In genomic region chr11:3853031-3853430, GRCm38 (mm10) we compare ENCODE assay signal across 15 mouse cellular contexts. TPM values are rescaled to one million over a fixed set of nuclear protein-coding genes. Genes with fewer than 3 reads are reported as not detected.
A peak's percentile ranks its signal among the peaks of the same experiment; 100 is the strongest.
DNase-seq lines count a peak whose midpoint lies in the region; ATAC-seq and TF ChIP-seq lines count a peak whose summit lies in the region.
"Had no signal": no experiment of that assay in that cellular context is flagged by ENCODE, and none has a peak within 500 bp of the region (broad histone marks: within the 10 kb centered on the region; RNA-seq: fewer than 3 reads in every experiment).

No protein-coding gene starts in this region.

- DNase-seq in cerebellum, adult 11 months = peak; percentile 27
- DNase-seq in cerebellum, postnatal 36 days = no peak
- DNase-seq in forebrain, postnatal 0 days = no peak
- DNase-seq in hindbrain, embryonic 14.5 days (ENCODE audit: low spot score) = no peak
- no peak for DNase-seq in hindbrain, embryonic 10.5 days (ENCODE audit: low spot score)
- peak; percentile 27 for DNase-seq in testis, postnatal 10 days (ENCODE audit: low spot score)
- DNase-seq in testis, postnatal 14 days (ENCODE audit: low spot score) = no peak
- DNase-seq: gastrocnemius, postnatal 36 days; lung, adult 2 months had no signal

- no peaks in the 10 kb centered on the region for H3K27me3 ChIP-seq in forebrain, embryonic 16.5 days (replicated peaks; ENCODE audit: control insufficient read depth, insufficient read depth, low read length)
- no peaks in the 10 kb centered on the region for H3K27me3 ChIP-seq in forebrain, postnatal 0 days (ENCODE audit: insufficient read depth, low read length)
- no peaks in the 10 kb centered on the region for H3K27me3 ChIP-seq in hindbrain, embryonic 14.5 days (ENCODE audit: control insufficient read depth, insufficient read depth, low read length)
- no peaks in the 10 kb centered on the region for H3K27me3 ChIP-seq in hindbrain, embryonic 10.5 days (ENCODE audit: insufficient read depth, poor library complexity, severe bottlenecking)

- H3K9ac ChIP-seq in forebrain, embryonic 16.5 days (replicated peaks; ENCODE audit: low read depth, low read length) = no peak overlapping the region
- H3K9ac ChIP-seq in forebrain, postnatal 0 days = no peak overlapping the region
- H3K9ac ChIP-seq in hindbrain, embryonic 14.5 days = no peak overlapping the region

- H3K4me1 ChIP-seq in forebrain, embryonic 16.5 days (replicated peaks; ENCODE audit: control insufficient read depth, insufficient read depth, low read length) = peaks cover 12% of the 10 kb centered on the region
- no peaks in the 10 kb centered on the region for H3K4me1 ChIP-seq in forebrain, postnatal 0 days (ENCODE audit: insufficient read depth)
- H3K4me1 ChIP-seq in hindbrain, embryonic 14.5 days (replicated peaks; ENCODE audit: control insufficient read depth, insufficient read depth, low read length) = no peaks in the 10 kb centered on the region; the same call in 1 of the 2 replicates
- no peaks in the 10 kb centered on the region for H3K4me1 ChIP-seq in hindbrain, embryonic 10.5 days (replicated peaks)
- H3K4me1 ChIP-seq: limb, embryonic 10.5 days had no signal

- no peaks in the 10 kb centered on the region for H3K9me3 ChIP-seq in forebrain, embryonic 16.5 days (ENCODE audit: control insufficient read depth, low read length)
- no peaks in the 10 kb centered on the region for H3K9me3 ChIP-seq in forebrain, postnatal 0 days (ENCODE audit: low read length)
- no peaks in the 10 kb centered on the region for H3K9me3 ChIP-seq in hindbrain, embryonic 14.5 days (ENCODE audit: control insufficient read depth, low read length)
- peaks cover 2% of the 10 kb centered on the region; the same call in 1 of the 2 replicates for H3K9me3 ChIP-seq in hindbrain, embryonic 10.5 days
- H3K9me3 ChIP-seq: limb, embryonic 10.5 days had no signal

- no peak overlapping the region for H3K4me3 ChIP-seq in forebrain, embryonic 16.5 days (replicated peaks; ENCODE audit: low read length)
- H3K4me3 ChIP-seq in forebrain, postnatal 0 days (ENCODE audit: low read depth, low read length) = no peak overlapping the region
- H3K4me3 ChIP-seq in hindbrain, embryonic 14.5 days (replicated peaks; ENCODE audit: low read length) = no peak overlapping the region
- H3K4me3 ChIP-seq in hindbrain, embryonic 10.5 days = no peak overlapping the region
- H3K4me3 ChIP-seq: erythroblast, embryonic 14.5 days; limb, embryonic 10.5 days had no signal

- TF ChIP-seq CTCF in forebrain, postnatal 0 days (IDR thresholded peaks at IDR 0.05; ENCODE audit: low read depth) = no peak

- H3K4me2 ChIP-seq in forebrain, embryonic 16.5 days (ENCODE audit: low read length) = no peak overlapping the region
- H3K4me2 ChIP-seq in forebrain, postnatal 0 days (ENCODE audit: low read depth) = no peak overlapping the region
- no peak overlapping the region for H3K4me2 ChIP-seq in hindbrain, embryonic 14.5 days (replicated peaks)
- H3K4me2 ChIP-seq: liver, embryonic 11.5 days had no signal

- no peak for ATAC-seq in forebrain, embryonic 16.5 days
- no peak for ATAC-seq in forebrain, postnatal 0 days
- no peak for ATAC-seq in hindbrain, embryonic 14.5 days (ENCODE audit: low FRiP score)
- ATAC-seq: intestine, embryonic 16.5 days had no signal

- WGBS in forebrain, embryonic 16.5 days = 92% methylated on average over 10 of the region's 10 CpGs
- 93% methylated on average over 10 of the region's 10 CpGs for WGBS in forebrain, postnatal 0 days
- 94% methylated on average over 10 of the region's 10 CpGs for WGBS in hindbrain, embryonic 14.5 days
- 96% methylated on average over 10 of the region's 10 CpGs for WGBS in hindbrain, embryonic 10.5 days

- H3K27ac ChIP-seq in forebrain, embryonic 16.5 days (ENCODE audit: low read length) = peak overlapping the region; percentile 82
- no peak overlapping the region for H3K27ac ChIP-seq in forebrain, postnatal 0 days (ENCODE audit: low read depth, low read length)
- H3K27ac ChIP-seq in hindbrain, embryonic 14.5 days = peak overlapping the region; percentile 59; the same call in 1 of the 2 replicates
- no peak overlapping the region for H3K27ac ChIP-seq in hindbrain, embryonic 10.5 days
- H3K27ac ChIP-seq: limb, embryonic 10.5 days had no signal

- H3K36me3 ChIP-seq in forebrain, embryonic 16.5 days (ENCODE audit: control insufficient read depth, insufficient read depth) = no peaks in the 10 kb centered on the region
- H3K36me3 ChIP-seq in forebrain, postnatal 0 days (ENCODE audit: insufficient read depth) = no peaks in the 10 kb centered on the region
- H3K36me3 ChIP-seq in hindbrain, embryonic 14.5 days (replicated peaks; ENCODE audit: control insufficient read depth, insufficient read depth) = no peaks in the 10 kb centered on the region
- no peaks in the 10 kb centered on the region for H3K36me3 ChIP-seq in hindbrain, embryonic 10.5 days
- H3K36me3 ChIP-seq: limb, embryonic 10.5 days had no signal

RNA-seq across cellular contexts. Expression of gene Osbp2, which starts 10.7 kb away (rescaled TPM):
- 11.8 and 19.5 TPM in 2 replicates for polyA plus RNA-seq in forebrain, embryonic 16.5 days (2015; fragmentation: Nextera tagmentation; extraction: Ambion mirVana)
- 48.1 and 63.2 TPM in 2 replicates for total RNA-seq in forebrain, postnatal 0 days (2014; rRNA removed)
- polyA plus RNA-seq in forebrain, postnatal 0 days (2015; fragmentation: Nextera tagmentation; extraction: Ambion mirVana) = 21.3 and 30.8 TPM in 2 replicates
- polyA plus RNA-seq in hindbrain, embryonic 14.5 days (2014; fragmentation: Nextera tagmentation; extraction: Ambion mirVana) = 23.8 and 27.9 TPM in 2 replicates
- polyA plus RNA-seq in hindbrain, embryonic 10.5 days (2016; fragmentation: Nextera tagmentation; extraction: Ambion mirVana) = 1.0 and 2.5 TPM in 2 replicates
- total RNA-seq: CH12.LX had no signal
- polyA plus RNA-seq: erythroblast, embryonic 14.5 days had no signal

RNA-seq across cellular contexts. Expression of gene 4921536K21Rik, which starts 41.9 kb away (rescaled TPM):
- polyA plus RNA-seq in forebrain, embryonic 16.5 days (2015; fragmentation: Nextera tagmentation; extraction: Ambion mirVana) = 0.54 and 0.63 TPM in 2 replicates
- total RNA-seq in forebrain, postnatal 0 days (2014; rRNA removed) = 0.19 and 0.31 TPM in 2 replicates
- 0.33 and 0.56 TPM in 2 replicates for polyA plus RNA-seq in forebrain, postnatal 0 days (2015; fragmentation: Nextera tagmentation; extraction: Ambion mirVana)
- polyA plus RNA-seq in hindbrain, embryonic 14.5 days (2014; fragmentation: Nextera tagmentation; extraction: Ambion mirVana) = 0.13 and 0.28 TPM in 2 replicates
- polyA plus RNA-seq in hindbrain, embryonic 10.5 days (2016; fragmentation: Nextera tagmentation; extraction: Ambion mirVana) = 1.2 and 1.8 TPM in 2 replicates
- polyA plus RNA-seq: liver, embryonic 11.5 days had no signal

RNA-seq across cellular contexts. Expression of gene Dusp18, which starts 42.0 kb away (rescaled TPM):
- 42.4 and 46.0 TPM in 2 replicates for polyA plus RNA-seq in forebrain, embryonic 16.5 days (2015; fragmentation: Nextera tagmentation; extraction: Ambion mirVana)
- total RNA-seq in forebrain, postnatal 0 days (2014; rRNA removed) = 19.5 and 25.3 TPM in 2 replicates
- 20.0 and 33.6 TPM in 2 replicates for polyA plus RNA-seq in forebrain, postnatal 0 days (2015; fragmentation: Nextera tagmentation; extraction: Ambion mirVana)
- 29.2 and 30.2 TPM in 2 replicates for polyA plus RNA-seq in hindbrain, embryonic 14.5 days (2014; fragmentation: Nextera tagmentation; extraction: Ambion mirVana)
- polyA plus RNA-seq in hindbrain, embryonic 10.5 days (2016; fragmentation: Nextera tagmentation; extraction: Ambion mirVana) = 19.9 and 23.4 TPM in 2 replicates
- polyA plus RNA-seq: erythroblast, embryonic 14.5 days had no signal

Comparison
In these comparisons a context has a peak if more than half of its experiments do, and no peak if none do; other contexts are left out.
1. DNase-seq: peak in cerebellum, adult 11 months (single experiment) and testis, postnatal 10 days (single experiment); none in cerebellum, postnatal 36 days (0 of 2), forebrain, postnatal 0 days (single experiment), hindbrain, embryonic 14.5 days (single experiment), hindbrain, embryonic 10.5 days (single experiment) and testis, postnatal 14 days (single experiment).
2. H3K27ac ChIP-seq: peak in forebrain, embryonic 16.5 days (single experiment) and hindbrain, embryonic 14.5 days (single experiment); none in forebrain, postnatal 0 days (single experiment) and hindbrain, embryonic 10.5 days (single experiment).